Comparison of ENCODE assay signal across 8 mouse cellular contexts in genomic region chr17:22424636-22425354, GRCm38 (mm10). TPM values are rescaled to one million over a fixed set of nuclear protein-coding genes. Genes with fewer than 3 reads are reported as not detected.
DNase-seq lines count a peak whose midpoint lies in the region; ATAC-seq and TF ChIP-seq lines count a peak whose summit lies in the region.

No protein-coding gene starts in this region.

- H3K4me3 ChIP-seq in liver, adult 2 months (ENCODE audit: insufficient read depth, low read depth, low read length) = peak overlapping the region; percentile 70; the same call in 1 of the 2 replicates
- H3K4me3 ChIP-seq in embryonic facial prominence, embryonic 14.5 days (ENCODE audit: low read depth, low read length) = peak overlapping the region; percentile 64
- peak overlapping the region; percentile 63 for H3K4me3 ChIP-seq in hindbrain, embryonic 13.5 days
- H3K4me3 ChIP-seq in liver, embryonic 11.5 days (ENCODE audit: low read depth, low read length) = peak overlapping the region; percentile 66

- H3K9ac ChIP-seq in liver, adult 2 months (ENCODE audit: low read depth, low read length) = no peak overlapping the region
- peak overlapping the region; percentile 76 for H3K9ac ChIP-seq in embryonic facial prominence, embryonic 14.5 days (ENCODE audit: low read depth, low read length)
- peak overlapping the region; percentile 76 for H3K9ac ChIP-seq in hindbrain, embryonic 13.5 days
- peak overlapping the region; percentile 68 for H3K9ac ChIP-seq in liver, embryonic 11.5 days (ENCODE audit: low read depth, low read length)

- H3K9me3 ChIP-seq in embryonic facial prominence, embryonic 14.5 days (ENCODE audit: control insufficient read depth, low read length) = no peaks in the 10 kb centered on the region
- H3K9me3 ChIP-seq in hindbrain, embryonic 13.5 days = no peaks in the 10 kb centered on the region
- H3K9me3 ChIP-seq in liver, embryonic 11.5 days (ENCODE audit: control insufficient read depth, low read length) = no peaks in the 10 kb centered on the region

- TF ChIP-seq POLR2A in liver, adult 2 months (IDR thresholded peaks at IDR 0.05; ENCODE audit: extremely low read depth, insufficient read depth, low read length) = no peak

- H3K4me2 ChIP-seq in embryonic facial prominence, embryonic 14.5 days (ENCODE audit: low read depth, low read length) = peak overlapping the region; percentile 64
- peak overlapping the region; percentile 58 for H3K4me2 ChIP-seq in hindbrain, embryonic 13.5 days
- H3K4me2 ChIP-seq in liver, embryonic 11.5 days = peak overlapping the region; percentile 74

- WGBS in liver, adult 2 months = 5% methylated on average over 12 of the region's 12 CpGs
- 3% methylated on average over 12 of the region's 12 CpGs for WGBS in embryonic facial prominence, embryonic 14.5 days
- WGBS in hindbrain, embryonic 13.5 days = 4% methylated on average over 12 of the region's 12 CpGs
- 6% methylated on average over 12 of the region's 12 CpGs for WGBS in liver, embryonic 11.5 days

- H3K4me1 ChIP-seq in liver, adult 2 months (ENCODE audit: control insufficient read depth, insufficient read depth, low read length) = no peaks in the 10 kb centered on the region; the same call in none of the 2 replicates
- no peaks in the 10 kb centered on the region for H3K4me1 ChIP-seq in embryonic facial prominence, embryonic 14.5 days (ENCODE audit: control insufficient read depth, insufficient read depth, low read length)
- peaks cover 23% of the 10 kb centered on the region for H3K4me1 ChIP-seq in hindbrain, embryonic 13.5 days (replicated peaks)
- no peaks in the 10 kb centered on the region; the same call in 1 of the 2 replicates for H3K4me1 ChIP-seq in liver, embryonic 11.5 days (replicated peaks; ENCODE audit: control insufficient read depth, insufficient read depth, low read length)

- H3K27ac ChIP-seq in liver, adult 2 months (replicated peaks; ENCODE audit: insufficient read depth, low read depth, low read length) = no peak overlapping the region
- peak overlapping the region; percentile 80 for H3K27ac ChIP-seq in embryonic facial prominence, embryonic 14.5 days (replicated peaks; ENCODE audit: low read depth, low read length)
- H3K27ac ChIP-seq in hindbrain, embryonic 13.5 days = peak overlapping the region; percentile 87
- no peak overlapping the region for H3K27ac ChIP-seq in liver, embryonic 11.5 days (ENCODE audit: low read depth, low read length)

- no peak for ATAC-seq in embryonic facial prominence, embryonic 14.5 days (ENCODE audit: low read depth)
- peak; percentile 40; the same call in 1 of the 2 replicates for ATAC-seq in hindbrain, embryonic 13.5 days (ENCODE audit: low FRiP score)
- ATAC-seq in liver, embryonic 11.5 days (replicated peaks; ENCODE audit: low FRiP score) = no peak

- no peak for TF ChIP-seq CTCF in liver, adult 2 months (IDR thresholded peaks at IDR 0.05; ENCODE audit: low read depth, low read length)

- H3K36me3 ChIP-seq in liver, adult 2 months (ENCODE audit: control insufficient read depth, insufficient read depth, low read length) = no peaks in the 10 kb centered on the region
- H3K36me3 ChIP-seq in embryonic facial prominence, embryonic 14.5 days (ENCODE audit: control insufficient read depth, insufficient read depth, low read length) = no peaks in the 10 kb centered on the region
- no peaks in the 10 kb centered on the region; the same call in 1 of the 2 replicates for H3K36me3 ChIP-seq in hindbrain, embryonic 13.5 days
- H3K36me3 ChIP-seq in liver, embryonic 11.5 days (ENCODE audit: control insufficient read depth, insufficient read depth, low read length) = no peaks in the 10 kb centered on the region

- peak; percentile 27 for DNase-seq in liver, adult 2 months (ENCODE audit: extremely low read depth, low read depth, low spot score)
- no peak for DNase-seq in liver
- peak; percentile 29 for DNase-seq in NIH3T3 (ENCODE audit: low read depth)
- peak; percentile 26 for DNase-seq in embryonic facial prominence, embryonic 14.5 days (ENCODE audit: low spot score)
- no peak for DNase-seq in liver, embryonic 11.5 days (ENCODE audit: low spot score)
- DNase-seq in retina, postnatal 1 day = peak; percentile 50
- no peak for DNase-seq in testis, postnatal 14 days (ENCODE audit: low spot score)

- no peaks in the 10 kb centered on the region; the same call in 1 of the 2 replicates for H3K27me3 ChIP-seq in liver, adult 2 months (ENCODE audit: control insufficient read depth, insufficient read depth, low read length)
- no peaks in the 10 kb centered on the region for H3K27me3 ChIP-seq in embryonic facial prominence, embryonic 14.5 days (replicated peaks; ENCODE audit: control insufficient read depth, insufficient read depth, low read length)
- no peaks in the 10 kb centered on the region for H3K27me3 ChIP-seq in hindbrain, embryonic 13.5 days
- no peaks in the 10 kb centered on the region for H3K27me3 ChIP-seq in liver, embryonic 11.5 days (replicated peaks; ENCODE audit: control insufficient read depth, insufficient read depth, low read length)

- H3K79me2 ChIP-seq in liver, adult 2 months (ENCODE audit: control insufficient read depth, insufficient read depth, low read length) = peaks cover 2% of the 10 kb centered on the region; the same call in 1 of the 2 replicates

RNA-seq across cellular contexts. Expression of gene Zfp946, which starts 0.8 kb away (rescaled TPM):
- total RNA-seq in liver, adult 2 months (2014; rRNA removed) = 9.3 and 11.3 TPM in 2 replicates
- 3.3 and 5.5 TPM in 2 replicates for polyA plus RNA-seq in liver, adult 2 months (2012; rRNA removed)
- polyA plus RNA-seq in embryonic facial prominence, embryonic 14.5 days (2014; fragmentation: Nextera tagmentation; extraction: Ambion mirVana) = 14.4 and 15.3 TPM in 2 replicates
- polyA plus RNA-seq in hindbrain, embryonic 13.5 days (2015; fragmentation: Nextera tagmentation; extraction: Ambion mirVana) = 35.4 and 37.1 TPM in 2 replicates
- polyA plus RNA-seq in liver, embryonic 11.5 days (2014; fragmentation: Nextera tagmentation; extraction: Ambion mirVana) = 7.0 and 8.4 TPM in 2 replicates

Comparison
In these comparisons a context has a peak if more than half of its experiments do, and no peak if none do; other contexts are left out.
1. DNase-seq: peak in liver, adult 2 months (single experiment), NIH3T3 (single experiment), embryonic facial prominence, embryonic 14.5 days (single experiment) and retina, postnatal 1 day (single experiment); none in liver (single experiment), liver, embryonic 11.5 days (single experiment) and testis, postnatal 14 days (single experiment).
2. H3K27ac ChIP-seq: peak in embryonic facial prominence, embryonic 14.5 days (single experiment) and hindbrain, embryonic 13.5 days (single experiment); none in liver, adult 2 months (single experiment) and liver, embryonic 11.5 days (single experiment).
3. Peak in every context shown above with its lines, with median percentiles within 50 percentile points of each other: H3K4me3 ChIP-seq and H3K4me2 ChIP-seq.